Mouse (Mus musculus) forebrain, embryonic 14.5 days (tissue): ENCODE data around the gene Gp6. TPM values are rescaled to one million over a fixed set of nuclear protein-coding genes. Genes with fewer than 3 reads are reported as not detected.
A peak's percentile ranks its signal among the peaks of the same experiment; 100 is the strongest.
"Not testable (repeated sequence)": the region's sequence is repeated elsewhere in the genome, so short reads cannot be mapped to it uniquely, and the experiment has no call there.

Experiments used
- ATAC-seq: fragments of 200-750 bp; cut with Nextera tagmentation; 2 replicates; pipeline ENCODE4 v1.8.0; 2017; ENCODE audit warnings: mild to moderate bottlenecking, moderate library complexity
- DNase-seq: peaks from one replicate; pipeline ENCODE4 v3.0.0-alpha.2; 2015; ENCODE audit warnings: low spot score
- H3K27ac ChIP-seq: fragments of 300-500 bp; sonication (generic); 2 replicates; pipeline ENCODE4 v1.5.1; 2014; ENCODE audit warnings: low read depth, mild to moderate bottlenecking, control low read depth, low read length, moderate library complexity
- H3K27me3 ChIP-seq: fragments of 300-500 bp; sonication (generic); replicated peaks from 2 replicates; pipeline ENCODE4 v1.6.1; 2014; ENCODE audit warnings: low read length, control low read depth, mixed read lengths; ENCODE audit not compliant: control insufficient read depth, insufficient read depth
- H3K36me3 ChIP-seq: fragments of 300-500 bp; sonication (generic); 2 replicates; pipeline ENCODE4 v1.6.1; 2014; ENCODE audit warnings: low read length, control low read depth; ENCODE audit not compliant: control insufficient read depth, insufficient read depth
- H3K4me1 ChIP-seq: fragments of 300-500 bp; sonication (generic); 2 replicates; pipeline ENCODE4 v1.6.1; 2014; ENCODE audit warnings: antibody characterized with exemption, low read length, control low read depth; ENCODE audit not compliant: control insufficient read depth, insufficient read depth
- H3K4me2 ChIP-seq: fragments of 300-500 bp; sonication (generic); 2 replicates; pipeline ENCODE4 v1.6.1; 2014; ENCODE audit warnings: mild to moderate bottlenecking, control low read depth, low read length
- H3K4me3 ChIP-seq: fragments of 300-500 bp; sonication (generic); 2 replicates; pipeline ENCODE4 v1.5.1; 2014; ENCODE audit warnings: low read depth, low read length, control low read depth
- H3K9ac ChIP-seq: fragments of 300-500 bp; sonication (generic); 2 replicates; pipeline ENCODE4 v1.6.1; 2014; ENCODE audit warnings: mild to moderate bottlenecking, low read length, control low read depth, moderate library complexity
- H3K9me3 ChIP-seq: fragments of 300-500 bp; sonication (generic); replicated peaks from 2 replicates; pipeline ENCODE4 v1.6.1; 2016; ENCODE audit warnings: low read length, control low read depth, mixed read lengths; ENCODE audit not compliant: control insufficient read depth
- WGBS: fragments of 180-500 bp; shearing (Covaris S2); extraction: QIAGEN DNeasy Blood & Tissue Kit; methylation state at CpG from one replicate; pipeline ENCODE4 v1.1.7; 2014; 5-methylcytosine and 5-hydroxymethylcytosine counted together
- microRNA-seq: library from miRNA; unstranded; fragments of <30 nt; microRNA quantifications from one replicate; pipeline ENCODE4, GENCODE M21; 2016
- polyA plus RNA-seq: library from polyadenylated mRNA; unstranded; fragments of >200 nt; fragmentation: Nextera tagmentation; extraction: Ambion mirVana; gene quantifications from 2 replicates; pipeline ENCODE4 v1.2.1, GENCODE M21; 2014

Gene Gp6
- polyA plus RNA-seq, 1 experiment from 2014 or later: not detected

DNA sequence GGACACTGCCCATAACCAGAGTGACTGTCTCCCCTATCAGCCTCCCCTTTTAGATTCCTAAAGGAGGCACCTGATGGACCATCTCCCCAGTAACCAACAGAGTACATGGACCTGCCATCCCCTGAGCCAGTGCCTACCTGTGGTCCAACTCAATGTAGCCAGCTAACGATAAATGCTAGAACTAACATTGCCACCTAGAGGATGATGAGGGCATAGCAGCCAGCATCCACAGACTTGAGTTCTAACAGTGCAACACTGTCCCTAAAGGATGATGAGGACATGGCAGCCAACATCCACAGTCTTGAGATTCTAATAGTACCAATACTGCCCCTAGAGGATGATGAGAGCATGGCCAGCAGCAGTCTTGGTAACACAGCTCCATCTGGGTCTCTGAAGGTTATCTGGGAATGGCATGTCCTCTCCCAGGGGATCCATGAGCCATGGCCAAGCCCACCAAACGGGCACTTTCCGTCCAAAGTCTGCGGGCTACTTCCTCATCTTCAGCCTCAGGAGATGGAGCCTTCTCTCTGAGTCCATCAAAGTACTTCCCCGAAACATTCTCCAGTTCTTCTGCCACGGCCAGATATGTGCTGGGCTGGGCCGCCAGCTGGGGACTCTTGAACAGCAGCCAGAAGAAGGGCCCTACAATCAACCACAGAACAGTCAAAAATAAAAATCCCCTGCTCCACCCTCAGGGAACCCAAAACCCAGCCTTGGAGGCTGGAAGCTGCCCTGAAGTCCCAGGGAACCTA, 29.8 kb upstream of the Gp6 start:
- Histone ChIP-seq H3K27me3 (no peaks in the 10 kb centered on the region), H3K9ac (no peak overlapping the region), H3K9me3 (peaks cover 5% of the 10 kb centered on the region; the same call in 1 of the 2 replicates), H3K4me1 (no peaks in the 10 kb centered on the region), H3K4me2 (no peak overlapping the region), H3K27ac (no peak overlapping the region), H3K36me3 (peaks cover 56% of the 10 kb centered on the region), H3K4me3 (no peak overlapping the region)
- 74% methylated on average over 7 of the region's 7 CpGs for whole genome bisulfite sequencing
- DNase-seq (peak; percentile 98), ATAC-seq (peak; percentile 95)

DNA sequence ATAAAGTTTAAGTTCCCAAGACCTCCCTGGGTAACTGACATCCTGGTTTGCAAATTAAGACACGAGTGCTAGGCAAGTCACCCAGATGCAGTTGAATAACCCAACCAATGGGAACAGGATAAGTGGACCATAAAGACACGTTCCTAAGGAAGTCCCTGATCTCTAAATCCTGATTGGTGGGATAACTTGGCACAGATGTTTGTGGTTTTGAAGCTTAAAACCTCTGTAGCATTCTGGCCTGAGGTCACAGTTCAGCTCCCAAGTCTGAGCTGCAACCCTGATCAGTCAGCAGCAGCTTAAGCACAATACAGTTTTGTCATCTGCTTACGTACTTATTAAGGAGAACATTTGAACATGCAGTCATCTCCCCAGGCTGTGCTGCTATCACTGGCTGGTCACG, 22.7 kb upstream of the Gp6 start:
- Histone ChIP-seq H3K4me3 (no peak overlapping the region), H3K27me3 (no peaks in the 10 kb centered on the region), H3K4me1 (no peaks in the 10 kb centered on the region), H3K4me2 (no peak overlapping the region), H3K9ac (no peak overlapping the region), H3K9me3 (no peaks in the 10 kb centered on the region), H3K27ac (no peak overlapping the region), H3K36me3 (peaks cover 20% of the 10 kb centered on the region)
- DNase-seq: no peak
- 72% methylated on average over 4 of the region's 4 CpGs for WGBS
- no peak for ATAC-seq

DNA sequence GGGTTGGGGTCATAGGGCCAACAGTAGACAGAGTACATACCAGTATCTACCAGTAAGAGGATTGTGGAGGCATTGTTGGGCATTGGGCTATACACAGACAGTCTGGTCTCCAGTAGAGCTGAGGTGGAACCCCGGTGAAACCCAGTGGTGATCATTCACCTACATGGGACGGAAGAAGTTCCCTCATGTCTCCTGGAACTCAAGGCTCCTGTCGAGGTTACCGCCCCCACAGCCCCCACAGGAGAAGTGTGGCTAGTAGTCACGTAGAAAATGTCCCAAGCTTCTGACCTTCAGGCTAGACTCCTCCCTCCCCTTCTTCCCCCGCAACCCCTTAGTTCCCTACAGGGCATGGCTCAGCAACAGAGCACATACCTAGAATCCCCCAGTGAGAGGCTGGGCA, 22.1 kb upstream of the Gp6 start:
- peaks cover 15% of the 10 kb centered on the region; the same call in 1 of the 2 replicates for H3K36me3 ChIP-seq
- 86% methylated on average over 6 of the region's 6 CpGs for WGBS
- no peak for ATAC-seq

DNA sequence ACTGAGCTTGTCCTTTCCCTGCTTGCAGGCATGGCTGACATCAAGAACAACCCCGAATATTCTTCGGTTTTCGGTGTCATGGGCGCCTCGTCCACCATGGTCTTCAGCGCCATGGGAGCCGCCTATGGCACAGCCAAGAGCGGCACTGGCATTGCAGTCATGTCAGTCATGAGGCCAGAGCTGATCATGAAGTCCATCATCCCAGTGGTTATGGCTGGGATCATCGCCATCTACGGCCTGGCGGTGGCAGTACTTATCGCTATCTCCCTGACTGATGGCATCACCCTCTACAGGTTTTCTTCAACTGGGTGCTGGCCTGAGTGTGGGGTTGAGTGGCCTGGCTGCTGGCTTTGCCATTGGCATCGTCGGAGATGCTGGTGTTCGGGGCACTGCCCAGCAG, 14.9 kb upstream of the Gp6 start:
- H3K4me1 ChIP-seq, ATAC-seq, H3K4me2 ChIP-seq, H3K27ac ChIP-seq, H3K4me3 ChIP-seq, H3K27me3 ChIP-seq, DNase-seq, H3K36me3 ChIP-seq, H3K9ac ChIP-seq, H3K9me3 ChIP-seq: not testable (repeated sequence)
- 95% methylated on average over 15 of the region's 15 CpGs for WGBS

More for the DNA sequence above, 22.1 kb upstream of the Gp6 start:
- Histone ChIP-seq H3K4me2 (no peak overlapping the region), H3K9me3 (no peaks in the 10 kb centered on the region), H3K27me3 (no peaks in the 10 kb centered on the region), H3K9ac (no peak overlapping the region), H3K27ac (no peak overlapping the region), H3K4me1 (no peaks in the 10 kb centered on the region), H3K4me3 (no peak overlapping the region)
- no peak for DNase-seq

DNA sequence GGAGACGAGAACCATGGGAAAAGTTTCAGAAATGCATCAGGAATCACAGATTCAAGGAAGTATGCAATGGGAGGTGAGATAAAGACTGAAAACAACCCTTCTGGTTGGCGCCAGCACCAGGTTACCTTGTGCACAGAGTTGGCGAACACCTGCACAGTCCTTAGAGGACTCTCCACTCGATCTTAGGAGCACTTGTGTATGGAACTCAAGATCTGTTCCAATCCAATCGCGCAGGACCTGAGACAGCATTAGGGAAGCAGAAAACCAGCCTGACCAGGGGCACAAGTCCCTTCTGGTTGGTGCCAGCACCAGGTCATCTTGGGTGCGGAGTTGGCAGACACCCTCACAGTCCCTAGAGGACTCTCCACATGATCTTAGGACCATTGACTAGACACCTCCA, 24.0 kb downstream of the Gp6 start:
- DNase-seq (no peak), ATAC-seq (no peak)
- no peak overlapping the region for H3K4me2 ChIP-seq
- H3K36me3 ChIP-seq: no peaks in the 10 kb centered on the region
- H3K27ac ChIP-seq: no peak overlapping the region
- H3K27me3 ChIP-seq: no peaks in the 10 kb centered on the region
- H3K9me3 ChIP-seq: no peaks in the 10 kb centered on the region
- WGBS: 77% methylated on average over 7 of the region's 7 CpGs
- no peaks in the 10 kb centered on the region for H3K4me1 ChIP-seq
- no peak overlapping the region for H3K4me3 ChIP-seq
- no peak overlapping the region for H3K9ac ChIP-seq

DNA sequence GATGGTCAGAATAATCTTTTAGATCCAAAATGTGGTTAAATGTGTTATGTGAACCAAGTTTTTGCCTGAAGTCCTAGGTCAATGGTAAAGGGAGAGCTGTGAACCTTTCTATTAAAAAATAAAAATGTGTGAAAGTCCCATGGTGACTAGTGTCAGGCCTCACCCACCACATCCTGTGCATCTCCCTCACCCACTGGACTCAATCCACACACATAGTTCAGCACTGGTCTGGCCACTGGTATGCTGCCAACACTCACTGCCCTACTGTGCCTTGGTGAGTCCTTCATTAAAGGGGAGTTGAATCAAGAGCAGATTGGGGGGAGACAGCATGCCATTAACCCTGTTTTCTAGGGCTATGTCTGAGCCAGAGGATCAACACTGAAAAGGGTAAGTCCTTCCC, 60.0 kb downstream of the Gp6 start, which contains the start of gene Ncr1:
TSS of gene Ncr1 (plus strand) at position 216 of the 400 bp plus-strand sequence.
- no peak for DNase-seq
- no peaks in the 10 kb centered on the region for H3K9me3 ChIP-seq
- no peak within 1 kb of the TSS for H3K27ac ChIP-seq
- no peak for ATAC-seq
- H3K4me2 ChIP-seq: no peak within 1 kb of the TSS
- H3K27me3 ChIP-seq: no peaks in the 10 kb centered on the region
- no peak within 1 kb of the TSS for H3K4me3 ChIP-seq
- no peak within 1 kb of the TSS for H3K9ac ChIP-seq
- H3K36me3 ChIP-seq: no peaks in the 10 kb centered on the region
- no peaks in the 10 kb centered on the region for H3K4me1 ChIP-seq

DNA sequence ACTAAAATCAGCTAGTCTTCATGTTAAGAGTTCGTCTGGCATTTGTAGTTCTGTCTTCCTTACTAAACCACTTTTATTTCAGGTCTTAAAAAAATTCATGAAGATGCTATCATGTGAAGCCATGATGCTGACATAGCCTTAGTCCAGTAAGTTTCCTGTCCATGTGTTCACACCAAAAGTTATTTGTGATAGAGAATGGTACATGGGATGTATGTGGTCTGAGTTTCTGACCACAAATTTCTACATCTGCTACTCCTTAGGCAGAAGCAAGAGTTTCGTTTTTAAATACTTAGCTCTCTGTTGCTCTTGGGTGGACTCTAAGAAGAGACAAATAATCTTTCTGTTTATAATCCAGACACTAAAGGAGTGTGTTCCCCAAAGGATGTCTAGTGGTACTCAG, 74.2 kb downstream of the Gp6 start:
- Histone ChIP-seq H3K4me3 (no peak overlapping the region), H3K9me3 (no peaks in the 10 kb centered on the region), H3K4me2 (no peak overlapping the region), H3K36me3 (no peaks in the 10 kb centered on the region), H3K27ac (no peak overlapping the region), H3K9ac (no peak overlapping the region), H3K27me3 (no peaks in the 10 kb centered on the region), H3K4me1 (no peaks in the 10 kb centered on the region)
- no peak for ATAC-seq
- DNase-seq: no peak
- 76% methylated on average over 2 of the region's 2 CpGs for WGBS

Small RNA genes lying within 50 kb of the gene (microRNA-seq; reads per million reads assigned to microRNA genes)
- gene Gm24605 (not detected), gene Gm24752 (not detected), gene Gm25349 (not detected)

Other genes with a start within 250 kb of the Gp6 start
- 3.1 and 3.9 TPM in 2 replicates for gene Leng9, start 247.4 kb downstream of the Gp6 start, polyA plus RNA-seq
- gene Cdc42ep5, start 232.9 kb downstream of the Gp6 start, polyA plus RNA-seq: 5.6 and 5.9 TPM in 2 replicates
- gene Lilra5, start 160.0 kb downstream of the Gp6 start, polyA plus RNA-seq: not detected in 2 replicates
- not detected in 2 replicates for gene Ncr1, start 60.0 kb downstream of the Gp6 start, polyA plus RNA-seq
- gene Rdh13, start 47.9 kb upstream of the Gp6 start, polyA plus RNA-seq: 30.1 and 37.9 TPM in 2 replicates
- 2.9 and 5.6 TPM in 2 replicates for gene Eps8l1, start 62.9 kb upstream of the Gp6 start, polyA plus RNA-seq
- gene Ppp1r12c, start 103.9 kb upstream of the Gp6 start, polyA plus RNA-seq: 29.4 and 32.1 TPM in 2 replicates
- 1.4 and 2.3 TPM in 2 replicates for gene Tnnt1, start 118.6 kb upstream of the Gp6 start, polyA plus RNA-seq
- 0.81 and 1.7 TPM in 2 replicates for gene Tnni3, start 126.5 kb upstream of the Gp6 start, polyA plus RNA-seq
- gene Dnaaf3, start 134.7 kb upstream of the Gp6 start, polyA plus RNA-seq: 0.55 and 0.72 TPM in 2 replicates
- gene Syt5, start 149.8 kb upstream of the Gp6 start, polyA plus RNA-seq: 133 and 153 TPM in 2 replicates
- not detected in 2 replicates for gene Ptprh, start 206.3 kb upstream of the Gp6 start, polyA plus RNA-seq
- gene Tmem86b, start 233.7 kb upstream of the Gp6 start, polyA plus RNA-seq: 2.4 and 2.6 TPM in 2 replicates